In genomic region chr4:133170616-133171015, GRCm38 (mm10) we compare ENCODE assay signal across 13 mouse cellular contexts. TPM values are rescaled to one million over a fixed set of nuclear protein-coding genes. Genes with fewer than 3 reads are reported as not detected.
DNase-seq lines count a peak whose midpoint lies in the region; ATAC-seq and TF ChIP-seq lines count a peak whose summit lies in the region.
"Had no signal": no experiment of that assay in that cellular context is flagged by ENCODE, and none has a peak within 500 bp of the region (broad histone marks: within the 10 kb centered on the region; RNA-seq: fewer than 3 reads in every experiment).

No protein-coding gene starts in this region.

- no peak for TF ChIP-seq CTCF in layer of hippocampus, adult 2 months (conservative IDR thresholded peaks at IDR 0.05)
- no peak for TF ChIP-seq CTCF in stomach, postnatal 0 days (IDR thresholded peaks at IDR 0.05; ENCODE audit: low read depth)

- no peak for ATAC-seq in forebrain, embryonic 16.5 days
- no peak for ATAC-seq in forebrain, embryonic 11.5 days (replicated peaks; ENCODE audit: low FRiP score)
- no peak for ATAC-seq in stomach, embryonic 14.5 days (ENCODE audit: insufficient number of reproducible peaks, insufficient read depth, low FRiP score, low read depth)
- no peak for ATAC-seq in stomach, postnatal 0 days (ENCODE audit: low FRiP score, low TSS enrichment)
- ATAC-seq in stomach, embryonic 16.5 days (ENCODE audit: insufficient read depth, low FRiP score): no peak

- no peak overlapping the region for H3K4me3 ChIP-seq in forebrain, embryonic 16.5 days (replicated peaks; ENCODE audit: low read length)
- no peak overlapping the region for H3K4me3 ChIP-seq in forebrain, embryonic 11.5 days (ENCODE audit: low read depth, low read length)
- H3K4me3 ChIP-seq in layer of hippocampus, adult 2 months: no peak overlapping the region
- no peak overlapping the region for H3K4me3 ChIP-seq in stomach, embryonic 14.5 days (ENCODE audit: low read depth, low read length)
- H3K4me3 ChIP-seq in stomach, postnatal 0 days (ENCODE audit: low read depth, low read length): no peak overlapping the region
- H3K4me3 ChIP-seq in stomach, embryonic 16.5 days (replicated peaks; ENCODE audit: low read length): no peak overlapping the region
- H3K4me3 ChIP-seq: erythroblast, embryonic 14.5 days had no signal

- no peaks in the 10 kb centered on the region for H3K9me3 ChIP-seq in forebrain, embryonic 16.5 days (ENCODE audit: control insufficient read depth, low read length)
- no peaks in the 10 kb centered on the region for H3K9me3 ChIP-seq in forebrain, embryonic 11.5 days (ENCODE audit: control insufficient read depth, low read length)
- H3K9me3 ChIP-seq in stomach, embryonic 14.5 days (ENCODE audit: control insufficient read depth, low read depth, low read length): no peaks in the 10 kb centered on the region
- H3K9me3 ChIP-seq in stomach, postnatal 0 days (ENCODE audit: control insufficient read depth, low read length): no peaks in the 10 kb centered on the region
- H3K9me3 ChIP-seq in stomach, embryonic 16.5 days (replicated peaks; ENCODE audit: control insufficient read depth, low read length): no peaks in the 10 kb centered on the region

- H3K36me3 ChIP-seq in forebrain, embryonic 16.5 days (ENCODE audit: control insufficient read depth, insufficient read depth): no peaks in the 10 kb centered on the region
- no peaks in the 10 kb centered on the region for H3K36me3 ChIP-seq in forebrain, embryonic 11.5 days (ENCODE audit: control insufficient read depth, insufficient read depth, low read length)
- no peaks in the 10 kb centered on the region; the same call in 1 of the 2 replicates for H3K36me3 ChIP-seq in stomach, embryonic 14.5 days (ENCODE audit: control insufficient read depth, insufficient read depth, low read length)
- H3K36me3 ChIP-seq in stomach, postnatal 0 days (ENCODE audit: control insufficient read depth, insufficient read depth, low read length): no peaks in the 10 kb centered on the region
- no peaks in the 10 kb centered on the region for H3K36me3 ChIP-seq in stomach, embryonic 16.5 days (ENCODE audit: control insufficient read depth, insufficient read depth, low read length)

- TF ChIP-seq EP300 in stomach, postnatal 0 days (optimal IDR thresholded peaks at IDR 0.05): no peak

- H3K4me2 ChIP-seq in forebrain, embryonic 16.5 days (ENCODE audit: low read length): no peak overlapping the region
- H3K4me2 ChIP-seq in forebrain, embryonic 11.5 days (ENCODE audit: low read depth, low read length, severe bottlenecking): no peak overlapping the region
- H3K4me2 ChIP-seq in stomach, embryonic 14.5 days (replicated peaks; ENCODE audit: low read depth, low read length): no peak overlapping the region
- no peak overlapping the region for H3K4me2 ChIP-seq in stomach, postnatal 0 days (replicated peaks; ENCODE audit: low read depth)
- H3K4me2 ChIP-seq in stomach, embryonic 16.5 days (ENCODE audit: low read depth, low read length): no peak overlapping the region

- H3K27me3 ChIP-seq in forebrain, embryonic 16.5 days (replicated peaks; ENCODE audit: control insufficient read depth, insufficient read depth, low read length): no peaks in the 10 kb centered on the region
- H3K27me3 ChIP-seq in forebrain, embryonic 11.5 days (ENCODE audit: control insufficient read depth, insufficient read depth, low read length): no peaks in the 10 kb centered on the region
- H3K27me3 ChIP-seq in stomach, embryonic 14.5 days (ENCODE audit: control insufficient read depth, insufficient read depth, low read length): no peaks in the 10 kb centered on the region
- H3K27me3 ChIP-seq in stomach, postnatal 0 days (ENCODE audit: control insufficient read depth, insufficient read depth, low read length): no peaks in the 10 kb centered on the region
- no peaks in the 10 kb centered on the region for H3K27me3 ChIP-seq in stomach, embryonic 16.5 days (ENCODE audit: control insufficient read depth, insufficient read depth, low read length)

- H3K9ac ChIP-seq in forebrain, embryonic 16.5 days (replicated peaks; ENCODE audit: low read depth, low read length): no peak overlapping the region
- H3K9ac ChIP-seq in forebrain, embryonic 11.5 days (ENCODE audit: low read length): no peak overlapping the region
- H3K9ac ChIP-seq in stomach, embryonic 14.5 days (replicated peaks; ENCODE audit: low read depth, low read length): no peak overlapping the region
- H3K9ac ChIP-seq in stomach, postnatal 0 days (ENCODE audit: low read length): no peak overlapping the region
- no peak overlapping the region for H3K9ac ChIP-seq in stomach, embryonic 16.5 days (ENCODE audit: low read length)

- no peak for DNase-seq in forebrain, embryonic 11.5 days (ENCODE audit: low spot score)
- DNase-seq in layer of hippocampus, adult 2 months (ENCODE audit: low spot score in 2 of 2): no peak
- no peak for DNase-seq in layer of hippocampus, postnatal 14 days (ENCODE audit: low spot score in 2 of 2)
- DNase-seq in stomach, postnatal 0 days (ENCODE audit: low spot score): no peak
- no peak for DNase-seq in right cerebral cortex, postnatal 14 days
- DNase-seq: adrenal gland, postnatal 14 days; kidney, adult 9 months; layer of hippocampus, postnatal 36 days had no signal

- H3K4me1 ChIP-seq in forebrain, embryonic 16.5 days (replicated peaks; ENCODE audit: control insufficient read depth, insufficient read depth, low read length): peaks cover 10% of the 10 kb centered on the region
- no peaks in the 10 kb centered on the region for H3K4me1 ChIP-seq in forebrain, embryonic 11.5 days (replicated peaks; ENCODE audit: control insufficient read depth, insufficient read depth, low read length)
- H3K4me1 ChIP-seq in stomach, embryonic 14.5 days (ENCODE audit: control insufficient read depth, insufficient read depth, low read length): peaks cover 22% of the 10 kb centered on the region
- peaks cover 6% of the 10 kb centered on the region for H3K4me1 ChIP-seq in stomach, postnatal 0 days (replicated peaks; ENCODE audit: control insufficient read depth, insufficient read depth)
- peaks cover 39% of the 10 kb centered on the region for H3K4me1 ChIP-seq in stomach, embryonic 16.5 days (ENCODE audit: control insufficient read depth, insufficient read depth, low read length)

- H3K27ac ChIP-seq in forebrain, embryonic 16.5 days (ENCODE audit: low read length): peak overlapping the region; percentile 15; the same call in 1 of the 2 replicates
- no peak overlapping the region for H3K27ac ChIP-seq in forebrain, embryonic 11.5 days (ENCODE audit: low read depth, low read length)
- H3K27ac ChIP-seq in layer of hippocampus, adult 2 months: peak overlapping the region; percentile 91
- H3K27ac ChIP-seq in stomach, embryonic 14.5 days (ENCODE audit: low read length): peak overlapping the region; percentile 44; the same call in 1 of the 2 replicates
- no peak overlapping the region; the same call in 1 of the 2 replicates for H3K27ac ChIP-seq in stomach, postnatal 0 days (replicated peaks)
- H3K27ac ChIP-seq in stomach, embryonic 16.5 days (ENCODE audit: low read length): peak overlapping the region; percentile 80

RNA-seq across cellular contexts. Expression of gene Wasf2, which starts 40.3 kb away (rescaled TPM):
- 27.0 and 31.5 TPM in 2 replicates for polyA plus RNA-seq in forebrain, embryonic 16.5 days (2015; fragmentation: Nextera tagmentation; extraction: Ambion mirVana)
- 28.8 and 33.2 TPM in 2 replicates for polyA plus RNA-seq in forebrain, embryonic 11.5 days (2014; fragmentation: Nextera tagmentation; extraction: Ambion mirVana)
- 10 to 100 TPM; 32.0 to 33.1 TPM for total RNA-seq in layer of hippocampus, adult 2 months (2021)
- total RNA-seq in layer of hippocampus, postnatal 14 days (2021): 10 to 100 TPM; 37.4 to 45.0 TPM
- polyA plus RNA-seq in stomach, embryonic 14.5 days (2014; fragmentation: Nextera tagmentation; extraction: Ambion mirVana): 120 and 124 TPM in 2 replicates
- 71.4 and 84.2 TPM in 2 replicates for polyA plus RNA-seq in stomach, postnatal 0 days (2015; fragmentation: Nextera tagmentation; extraction: Ambion mirVana)
- 84.3 and 98.6 TPM in 2 replicates for polyA plus RNA-seq in stomach, embryonic 16.5 days (2015; fragmentation: Nextera tagmentation; extraction: Ambion mirVana)

RNA-seq across cellular contexts. Expression of gene Cd164l2, which starts 41.3 kb away (rescaled TPM):
- 0.88 and 1.1 TPM in 2 replicates for polyA plus RNA-seq in forebrain, embryonic 16.5 days (2015; fragmentation: Nextera tagmentation; extraction: Ambion mirVana)
- not detected in 2 replicates for polyA plus RNA-seq in forebrain, embryonic 11.5 days (2014; fragmentation: Nextera tagmentation; extraction: Ambion mirVana)
- total RNA-seq in layer of hippocampus, adult 2 months (2021): 1 to 10 TPM; 2.3 to 4.2 TPM
- total RNA-seq in layer of hippocampus, postnatal 14 days (2021): 1 to 10 TPM; 2.6 to 4.8 TPM
- 8.7 and 11.6 TPM in 2 replicates for polyA plus RNA-seq in stomach, embryonic 14.5 days (2014; fragmentation: Nextera tagmentation; extraction: Ambion mirVana)
- polyA plus RNA-seq in stomach, postnatal 0 days (2015; fragmentation: Nextera tagmentation; extraction: Ambion mirVana): 5.3 and 6.5 TPM in 2 replicates
- polyA plus RNA-seq in stomach, embryonic 16.5 days (2015; fragmentation: Nextera tagmentation; extraction: Ambion mirVana): 9.2 and 9.5 TPM in 2 replicates
- total RNA-seq: heart, adult 18-20 months had no signal
- polyA plus RNA-seq: erythroblast, embryonic 14.5 days had no signal

RNA-seq across cellular contexts. Expression of gene Gpr3, which starts 41.7 kb away (rescaled TPM):
- polyA plus RNA-seq in forebrain, embryonic 16.5 days (2015; fragmentation: Nextera tagmentation; extraction: Ambion mirVana): 0.57 and 1.4 TPM in 2 replicates
- 0.37 TPM in 1 of 2 replicates, not detected in the other for polyA plus RNA-seq in forebrain, embryonic 11.5 days (2014; fragmentation: Nextera tagmentation; extraction: Ambion mirVana)
- 1 to 10 TPM; 5.0 to 5.3 TPM for total RNA-seq in layer of hippocampus, adult 2 months (2021)
- total RNA-seq in layer of hippocampus, postnatal 14 days (2021): 1 to 10 TPM; 8.2 to 9.2 TPM
- not detected in 2 replicates for polyA plus RNA-seq in stomach, embryonic 14.5 days (2014; fragmentation: Nextera tagmentation; extraction: Ambion mirVana)
- 0.11 and 0.19 TPM in 2 replicates for polyA plus RNA-seq in stomach, postnatal 0 days (2015; fragmentation: Nextera tagmentation; extraction: Ambion mirVana)
- polyA plus RNA-seq in stomach, embryonic 16.5 days (2015; fragmentation: Nextera tagmentation; extraction: Ambion mirVana): 0.12 TPM in 1 of 2 replicates, not detected in the other
- total RNA-seq: heart, adult 18-20 months had no signal
- polyA plus RNA-seq: erythroblast, embryonic 14.5 days had no signal

Comparison
In these comparisons a context has a peak if more than half of its experiments do, and no peak if none do; other contexts are left out.
1. H3K27ac ChIP-seq: peak in forebrain, embryonic 16.5 days (single experiment), layer of hippocampus, adult 2 months (single experiment), stomach, embryonic 14.5 days (single experiment) and stomach, embryonic 16.5 days (single experiment); none in forebrain, embryonic 11.5 days (single experiment) and stomach, postnatal 0 days (single experiment).